Mouse (Mus musculus) gastrocnemius, postnatal 10 days (tissue): ENCODE data around the gene Smarca2. TPM values are rescaled to one million over a fixed set of nuclear protein-coding genes. Genes with fewer than 3 reads are reported as not detected.

Experiments used
- DNase-seq: peaks from one replicate; pipeline ENCODE4 v3.0.0; 2021; ENCODE audit warnings: mixed read lengths
- total RNA-seq, 2 experiments: library from RNA; stranded (reverse); gene quantifications; 2 replicates each; pipeline ENCODE4 v1.2.3; 2021

Smarca2 gene
- total RNA-seq, 2 experiments from 2014 or later: 47.1 to 50.7 TPM

DNA sequence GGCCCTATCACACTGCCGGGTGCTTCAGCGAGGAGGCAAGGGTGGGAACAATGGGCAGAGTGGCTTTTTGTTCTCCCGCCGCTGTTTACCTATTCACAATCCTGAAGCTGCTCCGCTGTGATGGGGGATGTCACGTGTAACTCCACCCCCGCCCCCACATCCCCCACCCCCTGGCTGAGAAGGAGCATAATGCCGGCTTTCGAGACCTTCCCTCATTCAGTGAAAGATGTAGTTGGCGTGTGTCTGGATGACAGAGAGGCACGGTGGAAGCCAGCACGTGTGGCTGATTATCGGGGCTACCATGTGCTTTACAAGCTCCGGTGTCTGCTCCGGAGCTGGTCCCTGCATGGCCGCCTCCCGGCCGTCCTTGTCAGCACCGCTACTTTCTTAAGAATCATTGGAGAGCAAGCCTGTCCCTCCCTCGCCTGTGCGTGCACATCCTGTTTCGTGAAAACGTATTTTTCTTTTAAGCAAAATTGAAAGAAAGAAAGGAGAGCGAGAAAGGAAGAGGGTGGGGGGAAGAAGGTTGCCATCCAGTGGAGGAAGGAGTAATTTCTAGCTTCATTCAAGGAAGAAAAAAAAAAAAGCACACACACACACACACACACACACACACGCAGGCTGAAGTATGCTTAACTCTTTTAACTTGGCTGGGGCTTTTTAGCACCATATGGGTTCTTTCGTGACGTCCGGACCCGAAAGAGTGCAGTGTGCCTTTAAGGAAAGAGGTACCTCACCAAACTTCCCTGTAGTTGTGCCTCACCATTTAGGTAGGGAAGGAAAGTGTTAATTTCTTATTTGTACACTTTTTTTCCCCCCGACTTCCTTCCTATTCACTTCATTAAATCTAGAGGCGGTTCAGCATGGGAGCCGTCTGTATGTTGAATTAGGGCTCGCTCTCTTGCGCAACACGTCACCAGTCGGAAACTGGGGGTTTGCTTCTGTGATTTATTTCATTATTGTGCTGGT, 143.0 kb downstream of the Smarca2 start:
- peak; percentile 39 for DNase-seq

DNA sequence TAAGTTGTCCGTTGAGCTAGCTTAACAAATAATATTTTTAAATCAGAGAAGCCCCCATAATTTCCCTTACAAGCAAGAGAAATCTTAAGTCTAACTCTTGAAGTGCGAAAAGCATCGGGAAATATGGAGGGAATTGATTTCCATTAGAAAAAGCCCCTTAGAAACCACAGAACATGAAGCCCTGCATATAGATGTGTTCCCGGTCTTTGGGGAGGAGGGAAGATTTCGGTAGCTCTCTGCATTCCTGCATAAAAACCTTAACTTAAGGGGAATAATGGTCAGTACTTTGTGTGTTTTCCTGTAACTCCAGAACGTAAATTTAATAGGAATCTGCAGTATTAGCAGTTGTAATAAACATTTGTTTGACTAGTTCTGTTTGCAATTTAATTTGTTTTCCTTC, 143.8 kb downstream of the Smarca2 start:
- DNase-seq: no peak

DNA sequence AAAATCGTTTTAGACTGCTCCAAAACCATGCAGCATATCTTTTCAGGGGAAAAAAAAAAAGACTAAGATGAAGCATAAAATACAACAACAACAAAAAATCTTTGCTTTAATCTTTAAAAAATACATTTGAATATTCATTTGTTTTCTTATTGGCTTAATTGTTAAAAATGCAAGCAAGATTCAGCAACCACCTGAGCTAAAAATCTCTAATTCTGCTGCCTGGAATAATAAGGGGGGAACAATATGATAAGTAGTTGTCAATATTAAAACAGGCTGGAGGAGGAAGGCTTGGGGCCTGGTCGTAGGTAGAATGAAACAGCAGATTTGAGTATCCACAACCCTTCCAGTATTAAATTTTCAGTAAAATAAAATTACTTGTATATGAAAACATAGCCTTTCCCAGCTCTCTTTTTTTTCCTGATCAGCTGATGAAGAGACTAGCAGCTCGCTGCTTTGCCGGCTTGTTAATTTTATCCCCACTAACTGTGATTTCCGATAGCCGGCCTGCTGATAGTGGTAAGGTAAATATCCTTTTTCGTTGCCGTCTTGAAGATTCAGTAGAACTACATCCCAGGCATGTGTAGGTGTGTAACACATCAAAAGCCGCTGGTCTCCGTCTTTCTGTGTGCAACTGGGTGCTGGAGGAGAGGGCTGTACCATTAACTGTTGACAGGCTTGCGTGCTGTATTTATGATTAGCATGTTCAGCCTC, 144.7 kb downstream of the Smarca2 start:
- no peak for DNase-seq

DNA sequence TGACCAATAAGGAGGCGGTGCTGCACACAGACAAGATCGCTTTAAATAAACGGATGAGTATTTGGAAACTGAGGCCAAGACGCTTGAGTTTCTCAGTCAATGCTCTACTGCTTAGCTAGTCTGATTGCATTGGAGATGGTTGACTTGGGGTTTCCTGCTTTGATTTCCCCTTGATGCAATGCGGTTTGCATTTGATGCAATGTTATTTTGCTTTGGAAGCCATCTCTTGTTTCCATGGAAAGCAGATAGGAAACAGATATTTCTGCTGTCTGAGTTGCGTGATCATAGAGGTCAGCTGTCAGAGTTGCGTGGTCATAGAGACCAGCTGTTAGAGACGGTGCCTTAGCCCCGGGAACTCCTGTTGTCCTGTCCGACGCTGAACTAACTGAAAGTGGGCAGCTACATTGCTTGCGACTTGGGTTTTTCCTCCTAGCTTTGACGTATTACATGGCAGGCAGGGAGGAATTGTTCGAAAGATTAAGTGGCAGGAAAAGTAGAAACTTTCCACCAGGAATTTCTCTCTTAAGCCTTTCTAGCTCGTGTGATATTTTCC, 147.8 kb downstream of the Smarca2 start:
- no peak for DNase-seq

DNA sequence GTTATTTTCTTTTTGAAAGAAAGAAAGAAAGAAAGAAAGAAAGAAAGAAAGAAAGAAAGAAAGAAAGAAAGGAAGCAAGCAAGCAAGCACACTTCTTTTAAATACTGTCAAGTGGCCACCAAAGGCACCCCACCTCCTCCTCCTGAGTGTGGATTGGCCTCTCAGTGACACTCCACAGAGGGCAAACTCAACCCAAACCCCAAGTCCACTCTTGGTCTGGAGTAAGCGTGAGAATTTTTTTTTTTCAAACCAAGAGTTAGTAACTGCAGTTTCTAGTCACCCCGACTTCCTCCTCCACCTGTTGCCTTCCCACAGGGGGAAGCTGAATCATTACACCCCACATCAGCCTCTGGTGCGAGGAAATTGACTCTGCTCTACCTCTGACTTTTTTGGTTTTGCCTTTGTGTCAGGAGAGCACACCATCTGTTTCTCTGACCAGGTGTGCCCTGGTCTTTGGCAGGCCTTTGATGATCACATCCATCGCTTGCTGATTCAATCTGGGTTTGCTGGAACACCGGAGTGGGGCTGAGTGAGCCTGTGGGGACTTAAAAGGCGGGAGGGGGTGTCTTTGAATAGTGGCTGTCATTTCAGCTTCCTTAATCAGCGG, 148.5 kb downstream of the Smarca2 start:
- no peak for DNase-seq

DNA sequence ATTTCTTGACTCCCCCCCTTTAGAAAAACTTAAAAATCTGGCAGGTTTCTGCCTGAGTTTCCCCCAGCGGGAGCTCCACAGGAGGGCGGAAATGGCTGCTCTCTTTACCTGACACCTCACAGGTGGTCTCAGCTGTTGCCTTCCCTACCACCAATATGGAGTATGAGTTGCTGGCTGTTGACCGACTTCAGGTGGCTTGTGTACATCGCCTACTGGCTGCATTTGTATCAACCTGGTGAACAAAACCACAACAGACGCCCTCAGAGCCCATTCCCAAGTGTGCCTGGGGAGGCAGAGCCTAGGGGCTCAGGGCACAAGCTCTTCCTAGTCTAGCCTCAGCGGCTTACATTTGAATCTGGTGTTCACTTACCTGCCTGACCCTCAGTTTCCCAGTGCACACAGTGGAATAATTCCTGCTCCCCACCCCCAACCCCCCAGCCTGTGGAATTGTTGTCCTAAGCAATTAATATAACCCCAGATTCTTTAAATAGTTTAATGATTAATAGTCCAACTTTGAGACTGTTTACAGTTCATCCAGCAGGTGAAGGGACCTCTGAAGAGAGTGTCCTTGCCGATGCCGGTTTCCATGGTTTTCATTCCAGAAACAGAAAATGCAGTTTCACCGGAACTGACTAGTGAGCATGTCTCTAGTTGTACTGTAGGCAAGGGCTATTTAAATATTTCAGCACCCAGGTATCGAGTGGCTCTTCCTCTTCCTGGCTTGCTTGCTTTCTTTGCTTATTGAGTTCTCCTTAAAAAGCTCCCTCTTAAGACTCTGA, 149.4 kb downstream of the Smarca2 start:
- no peak for DNase-seq

DNA sequence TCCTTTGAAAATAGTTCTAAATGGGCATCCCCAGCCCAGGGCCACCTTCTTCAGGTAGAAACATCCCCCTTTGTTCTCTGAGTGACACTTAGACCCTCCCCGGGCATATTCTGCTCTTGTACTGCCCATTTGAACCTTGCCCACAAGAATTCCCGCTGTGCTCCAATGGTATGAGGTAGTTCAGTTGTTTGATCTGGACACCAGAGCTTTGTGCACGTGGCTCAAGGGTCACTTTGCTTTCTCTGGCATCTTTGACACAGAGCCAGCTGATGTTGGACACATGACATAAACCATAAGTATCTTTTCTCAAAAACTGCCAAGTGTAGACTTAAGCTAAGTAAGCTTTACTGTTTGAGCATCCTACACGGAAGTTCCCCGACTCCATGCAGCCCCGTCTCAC, 151.1 kb downstream of the Smarca2 start:
- no peak for DNase-seq

DNA sequence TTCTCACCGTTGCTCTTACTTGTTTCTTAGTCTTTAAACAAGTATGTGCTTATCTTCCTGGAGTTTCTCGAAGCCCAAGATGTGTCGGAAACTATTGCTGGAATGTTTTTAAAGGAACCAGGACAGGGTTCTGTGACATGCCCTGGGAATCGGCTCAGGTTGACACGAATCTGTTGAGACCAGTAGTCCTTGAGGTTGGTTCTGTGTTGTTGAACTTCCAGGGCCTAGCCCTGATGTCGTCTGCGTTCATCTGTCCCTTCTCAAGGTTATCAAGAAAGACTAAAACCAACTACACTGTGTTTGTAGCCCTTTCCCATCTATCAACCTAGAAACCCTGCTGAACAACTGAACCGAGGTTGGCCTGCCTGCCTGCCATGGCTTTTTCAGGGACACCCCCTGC, 151.5 kb downstream of the Smarca2 start:
- DNase-seq: no peak

DNA sequence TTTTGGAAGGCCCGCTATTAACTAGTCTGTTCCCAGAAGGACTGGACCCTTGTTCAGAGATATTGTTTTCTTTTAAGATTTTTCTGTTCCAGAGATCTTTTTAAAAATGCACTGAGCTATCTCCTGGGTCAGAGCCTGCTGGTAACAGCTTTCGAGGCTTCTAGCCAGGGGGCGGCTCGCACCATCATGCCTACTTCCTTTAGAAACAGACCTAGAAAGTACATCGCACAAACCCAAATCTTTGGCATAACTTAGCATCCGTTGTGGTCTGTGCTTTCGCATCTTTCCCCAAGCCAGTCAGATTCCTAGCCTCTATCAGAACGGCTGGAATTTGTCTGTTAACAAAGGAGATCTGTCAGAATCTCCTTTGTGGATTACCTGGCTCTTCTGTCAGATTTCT, 153.3 kb downstream of the Smarca2 start:
- DNase-seq: no peak

DNA sequence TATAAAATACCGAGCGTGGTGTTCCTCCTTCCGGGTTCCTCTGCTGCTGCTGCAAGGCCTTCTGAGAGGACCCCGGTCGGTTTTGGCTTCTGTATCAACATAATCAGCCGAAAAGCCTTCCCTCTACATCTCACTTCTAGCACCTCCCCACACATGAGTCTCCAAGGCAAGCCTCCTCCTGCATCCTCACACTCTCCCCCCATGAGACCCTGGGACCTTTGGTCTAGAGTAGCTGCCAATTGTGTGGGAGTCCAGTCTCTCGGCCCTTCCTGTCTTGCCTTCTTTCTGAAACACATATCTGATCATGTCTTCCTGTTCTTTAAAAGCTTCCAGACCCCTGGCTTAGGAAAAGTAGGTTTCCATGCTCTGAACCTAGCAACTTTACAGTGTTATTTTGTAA, 153.8 kb downstream of the Smarca2 start:
- no peak for DNase-seq

DNA sequence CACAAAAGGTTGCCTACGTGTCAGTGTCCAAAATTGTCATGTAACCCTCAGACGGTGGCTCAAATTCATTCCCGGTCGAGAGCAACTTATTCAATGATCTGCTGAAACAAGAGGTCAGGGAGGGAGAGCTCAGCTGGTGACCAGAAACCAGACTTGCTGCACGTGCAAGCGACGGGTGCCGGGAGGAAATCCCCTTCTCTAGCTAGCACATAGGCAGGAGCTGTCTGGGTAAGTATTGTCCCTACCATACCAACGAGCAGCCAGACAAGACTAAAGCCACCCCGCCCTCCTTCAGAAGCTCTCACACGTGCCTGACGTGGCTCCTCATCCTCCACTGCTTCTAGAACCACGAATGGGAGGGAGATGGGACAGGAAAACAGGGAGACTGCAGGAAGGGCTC, 154.4 kb downstream of the Smarca2 start:
- DNase-seq: no peak

DNA sequence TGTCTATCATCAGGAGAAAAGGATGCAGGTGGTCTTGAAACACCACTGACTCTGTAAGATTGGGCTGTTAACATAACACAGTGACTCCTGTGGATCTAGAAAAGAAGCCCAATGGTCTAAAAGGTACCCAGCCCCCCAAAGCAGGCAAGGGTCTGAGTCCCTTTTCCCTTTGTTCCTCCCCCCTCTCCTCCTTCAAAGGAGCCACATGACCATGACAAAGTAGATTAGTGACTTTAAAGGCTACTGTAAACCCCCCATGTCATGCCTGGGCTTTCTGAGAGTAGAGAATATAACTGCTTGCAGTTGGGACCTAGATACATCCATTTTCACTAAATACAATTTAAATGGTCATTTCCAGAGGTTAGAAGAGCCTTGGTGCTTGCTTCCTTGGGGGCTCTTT, 156.4 kb downstream of the Smarca2 start:
- no peak for DNase-seq

DNA sequence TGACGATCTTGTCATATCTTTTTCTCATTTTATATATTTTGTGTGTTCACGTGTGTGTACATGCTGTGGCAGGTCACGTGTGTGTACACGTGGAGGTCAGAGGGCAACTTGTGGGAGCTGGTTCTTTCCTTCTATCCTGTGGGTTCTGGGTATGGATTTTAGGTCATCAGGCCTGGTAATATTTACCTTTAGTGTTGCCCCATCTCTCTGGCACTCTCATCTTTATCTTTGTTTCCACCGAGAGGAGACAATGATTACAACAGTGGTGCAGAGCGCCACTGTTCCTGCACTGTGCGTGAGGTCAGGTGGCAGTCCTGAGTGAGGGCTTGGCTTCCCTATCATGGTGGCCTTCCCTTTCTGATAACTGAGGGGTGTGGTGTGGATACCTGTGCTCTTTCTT, 160.6 kb downstream of the Smarca2 start:
- DNase-seq: no peak

DNA sequence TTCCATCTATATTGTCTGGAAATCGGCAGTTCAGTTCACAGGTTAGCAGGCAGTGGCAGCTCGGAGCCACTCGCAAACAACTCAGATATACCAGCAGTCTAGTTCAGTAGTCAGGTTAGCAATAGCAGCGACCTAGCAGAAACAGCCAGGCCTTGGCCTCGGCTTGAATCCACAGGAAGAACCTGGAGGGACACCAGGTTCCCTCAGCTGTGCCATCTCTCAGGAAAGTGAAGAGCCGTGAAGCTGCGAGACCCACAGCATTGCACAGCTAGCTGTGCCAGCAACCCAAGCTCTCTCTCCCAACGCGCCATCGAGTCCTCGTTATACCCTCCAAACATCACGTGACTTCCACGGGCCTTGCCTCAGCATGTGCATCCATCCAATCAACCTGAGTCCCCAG, 162.6 kb downstream of the Smarca2 start:
- no peak for DNase-seq

DNA sequence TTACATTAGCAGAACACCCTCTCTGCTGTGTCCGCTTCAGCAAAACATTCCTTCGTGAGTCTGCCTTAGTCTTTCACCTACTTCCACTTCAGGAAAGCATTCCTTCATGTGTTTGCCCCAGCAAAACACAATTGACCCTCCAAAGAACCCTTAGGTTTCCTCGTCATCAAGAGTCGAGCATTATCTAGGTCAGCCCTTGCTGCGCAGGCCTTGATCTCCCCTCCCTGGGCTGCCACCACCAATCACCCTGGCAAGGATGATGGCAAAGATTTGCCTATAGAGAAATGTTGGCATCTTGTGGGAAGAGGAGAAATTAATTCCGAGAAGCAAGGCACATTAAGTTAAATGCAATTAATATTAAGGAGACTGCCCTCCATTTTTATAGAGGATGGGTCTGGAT, 163.1 kb downstream of the Smarca2 start:
- no peak for DNase-seq

DNA sequence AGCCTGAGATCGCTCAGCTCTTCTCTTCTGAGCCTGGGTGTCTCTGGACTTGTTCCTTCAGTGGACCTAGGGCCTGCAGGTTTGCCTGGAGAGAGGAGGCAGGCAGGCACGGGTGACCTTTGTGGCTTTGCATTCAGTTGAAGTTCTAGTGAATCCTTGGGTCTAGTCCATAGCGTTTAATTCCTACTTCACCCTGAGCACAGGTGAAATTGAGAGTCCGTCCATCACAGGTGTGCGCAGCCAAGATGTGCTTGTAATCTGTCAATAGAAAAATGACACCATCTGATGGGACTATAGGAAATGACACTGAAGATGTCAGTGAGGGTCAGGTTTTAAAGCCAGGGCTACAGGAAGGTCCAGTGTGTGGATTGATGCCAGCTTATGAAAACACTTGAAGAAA, 164.0 kb downstream of the Smarca2 start:
- no peak for DNase-seq

DNA sequence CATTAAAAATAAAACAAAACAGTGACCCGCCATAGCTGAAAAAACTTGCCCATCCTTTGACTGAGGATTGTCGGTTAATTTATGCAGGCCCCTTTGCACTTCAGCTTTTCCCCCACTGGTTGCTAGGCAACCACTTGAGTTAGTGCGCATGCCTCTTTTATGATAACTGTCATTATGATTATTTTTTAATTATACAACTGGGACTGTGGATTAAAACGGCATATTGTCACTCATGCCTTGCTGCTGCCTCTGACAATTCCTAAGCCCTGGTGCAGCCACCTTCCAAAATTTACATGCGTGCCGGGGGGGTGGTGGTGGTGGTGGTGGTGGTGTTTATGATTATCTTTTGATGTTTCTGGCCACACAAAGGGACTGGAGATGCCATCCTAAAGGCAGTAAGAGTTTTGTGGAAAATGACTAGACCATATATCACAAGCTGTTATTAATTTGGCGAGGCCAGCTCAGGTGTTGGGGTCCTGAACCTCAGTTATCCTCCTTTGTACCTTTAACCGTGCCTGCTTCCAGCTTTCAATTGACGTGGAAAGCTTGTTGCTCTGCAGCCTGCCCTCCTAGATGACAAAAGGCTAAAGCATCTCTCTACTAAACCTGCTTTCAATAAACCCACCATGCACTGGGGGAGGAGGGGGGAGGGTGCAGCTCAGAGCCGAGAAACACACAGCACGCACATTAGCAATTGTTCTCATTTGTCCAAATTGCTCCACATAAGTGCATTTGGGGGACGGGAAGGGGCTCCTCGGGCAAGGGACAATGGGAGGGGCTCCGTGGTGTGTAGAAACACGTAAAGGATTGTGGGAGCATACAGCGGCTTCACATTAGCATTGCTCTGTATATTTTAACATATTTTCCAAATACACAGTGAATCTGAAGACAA, 165.0 kb downstream of the Smarca2 start:
- DNase-seq: no peak

DNA sequence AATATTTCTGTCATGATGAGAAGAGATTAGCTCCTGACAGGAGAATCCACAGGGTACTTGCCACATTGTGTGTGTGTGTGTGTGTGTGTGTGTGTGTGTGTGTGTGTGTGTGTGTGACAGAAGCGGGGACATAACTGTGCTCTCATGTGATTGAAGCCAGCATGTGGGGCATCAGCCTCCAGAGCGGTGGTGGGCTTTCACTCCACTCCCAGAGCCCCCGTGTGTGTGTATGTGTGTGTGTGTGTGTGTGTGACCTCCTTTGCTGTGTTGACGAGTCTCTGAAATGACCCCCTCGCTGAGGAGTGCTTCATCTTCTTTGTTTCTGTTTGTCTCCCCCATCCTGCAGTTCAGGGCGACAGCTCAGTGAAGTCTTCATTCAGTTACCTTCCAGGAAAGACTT, 165.7 kb downstream of the Smarca2 start:
- no peak for DNase-seq

DNA sequence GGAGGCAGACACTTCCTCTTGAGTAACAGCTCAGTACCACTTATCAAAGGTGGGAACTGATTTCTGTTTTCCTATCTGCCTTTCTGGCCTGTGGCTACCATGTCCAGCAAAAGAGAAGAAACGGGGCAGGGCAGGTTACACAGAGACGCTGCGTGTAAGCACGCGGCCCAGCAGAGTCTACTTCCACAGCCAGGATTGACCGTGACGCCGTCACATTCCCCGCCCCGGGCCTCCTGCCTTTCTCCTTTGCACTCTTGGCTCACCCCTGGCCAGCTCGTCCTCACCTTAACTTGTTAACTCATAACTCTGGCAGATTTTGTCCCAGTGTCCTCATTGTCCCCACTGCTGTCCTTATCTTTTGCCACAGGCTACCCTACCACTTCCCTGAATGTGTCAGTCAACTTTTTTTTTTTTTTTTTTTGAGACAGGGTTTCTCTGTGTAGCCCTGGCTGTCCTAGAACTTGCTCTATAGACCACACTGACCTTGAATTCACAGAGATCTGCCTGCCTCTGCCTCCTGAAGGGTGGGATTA, 167.3 kb downstream of the Smarca2 start:
- DNase-seq: no peak
